Mouse (Mus musculus) midbrain, postnatal 0 days (tissue): ENCODE measurements around the gene Sirt1. TPM values are rescaled to one million over a fixed set of nuclear protein-coding genes. Genes with fewer than 3 reads are reported as not detected.
"Not testable (repeated sequence)": the region's sequence is repeated elsewhere in the genome, so short reads cannot be mapped to it uniquely, and the experiment has no call there.

Experiments
- ATAC-seq: fragments of 200-750 bp; cut with Nextera tagmentation; 2 replicates; pipeline ENCODE4 v1.8.0; 2017; ENCODE audit warnings: moderate number of reproducible peaks, mild to moderate bottlenecking, moderate TSS enrichment, moderate library complexity; ENCODE audit not compliant: low FRiP score
- DNase-seq: peaks from one replicate; pipeline ENCODE4 v3.0.0-alpha.2; 2015; ENCODE audit warnings: low spot score
- H3K27ac ChIP-seq: fragments of 300-500 bp; sonication (generic); 2 replicates; pipeline ENCODE4 v1.5.1; 2014; ENCODE audit warnings: low read depth, mild to moderate bottlenecking, low read length, mixed read lengths
- H3K27me3 ChIP-seq: fragments of 300-500 bp; sonication (generic); 2 replicates; pipeline ENCODE4 v1.6.1; 2014; ENCODE audit warnings: low read length, control low read depth, mixed read lengths; ENCODE audit not compliant: insufficient read depth
- H3K36me3 ChIP-seq: fragments of 300-500 bp; sonication (generic); 2 replicates; pipeline ENCODE4 v1.6.1; 2014; ENCODE audit warnings: low read length, control low read depth, mixed read lengths; ENCODE audit not compliant: insufficient read depth
- H3K4me1 ChIP-seq: fragments of 300-500 bp; sonication (generic); 2 replicates; pipeline ENCODE4 v1.6.1; 2014; ENCODE audit warnings: mild to moderate bottlenecking, control low read depth, antibody characterized with exemption, low read length, mixed read lengths; ENCODE audit not compliant: insufficient read depth
- H3K4me2 ChIP-seq: fragments of 300-500 bp; sonication (generic); 2 replicates; pipeline ENCODE4 v1.6.1; 2014; ENCODE audit warnings: low read depth, mild to moderate bottlenecking, low read length, mixed read lengths; ENCODE audit not compliant: poor library complexity, severe bottlenecking
- H3K4me3 ChIP-seq: fragments of 300-500 bp; sonication (generic); 2 replicates; pipeline ENCODE4 v1.5.1; 2014; ENCODE audit warnings: low read depth, mild to moderate bottlenecking, low read length, moderate library complexity
- H3K9ac ChIP-seq: fragments of 300-500 bp; sonication (generic); replicated peaks from 2 replicates; pipeline ENCODE4 v1.6.1; 2014; ENCODE audit warnings: mild to moderate bottlenecking, low read length, moderate library complexity, mixed read lengths; ENCODE audit not compliant: poor library complexity, severe bottlenecking
- H3K9me3 ChIP-seq: fragments of 300-500 bp; sonication (generic); 2 replicates; pipeline ENCODE4 v1.6.1; 2016; ENCODE audit warnings: low read length, control low read depth
- CTCF ChIP-seq: IDR thresholded peaks from 2 replicates; pipeline ENCODE4 v1.5.1; 2016; ENCODE audit warnings: antibody characterized with exemption, mild to moderate bottlenecking
- WGBS: fragments of 180-500 bp; shearing (Covaris S2); extraction: QIAGEN DNeasy Blood & Tissue Kit; methylation state at CpG from one replicate; pipeline ENCODE4 v1.1.7; 2014; 5-methylcytosine and 5-hydroxymethylcytosine counted together
- polyA plus RNA-seq: library from polyadenylated mRNA; unstranded; fragments of >200 nt; fragmentation: Nextera tagmentation; extraction: Ambion mirVana; gene quantifications from 2 replicates; pipeline ENCODE4 v1.2.1, GENCODE M21; 2015
- total RNA-seq: library from RNA; depleted of rRNA; stranded (reverse); fragments of >200 nt; gene quantifications from 2 replicates; pipeline ENCODE4 v1.2.3, GENCODE M21; 2014

Gene Sirt1
- total and polyA plus RNA-seq, 2 experiments from 2014 or later, result 3.5 to 23.3 TPM

DNA sequence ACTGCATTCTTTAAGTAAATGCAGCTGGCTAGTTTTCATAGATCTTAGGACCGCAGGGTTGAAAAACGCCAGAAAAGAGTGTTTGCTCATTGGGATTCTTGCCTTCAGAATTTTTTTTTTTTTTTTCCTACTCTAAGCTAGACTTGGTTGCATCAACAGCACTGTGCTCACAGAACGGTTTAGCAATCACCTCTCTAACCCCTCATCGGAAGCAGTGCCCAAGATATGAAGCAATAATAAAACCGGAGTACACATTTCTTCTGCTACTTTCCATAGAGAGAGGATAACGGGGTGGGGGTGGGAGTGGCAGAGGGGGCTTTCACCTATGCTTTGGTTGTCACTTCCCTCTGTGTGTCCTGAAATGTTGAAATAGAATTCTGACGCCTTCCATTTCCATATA, 34.3 kb upstream of the Sirt1 start:
- Histone ChIP-seq H3K4me1 (no peaks in the 10 kb centered on the region), H3K27ac (no peak overlapping the region), H3K36me3 (no peaks in the 10 kb centered on the region), H3K4me3 (no peak overlapping the region), H3K9ac (no peak overlapping the region), H3K9me3 (no peaks in the 10 kb centered on the region), H3K4me2 (0 out of 2 replicates have a peak overlapping the region, but pooled peaks have one; percentile 6), H3K27me3 (no peaks in the 10 kb centered on the region)
- TF ChIP-seq CTCF, result no peak
- WGBS, result 63% methylated on average over 7 of the region's 7 CpGs
- ATAC-seq (no peak), DNase-seq (no peak)

DNA sequence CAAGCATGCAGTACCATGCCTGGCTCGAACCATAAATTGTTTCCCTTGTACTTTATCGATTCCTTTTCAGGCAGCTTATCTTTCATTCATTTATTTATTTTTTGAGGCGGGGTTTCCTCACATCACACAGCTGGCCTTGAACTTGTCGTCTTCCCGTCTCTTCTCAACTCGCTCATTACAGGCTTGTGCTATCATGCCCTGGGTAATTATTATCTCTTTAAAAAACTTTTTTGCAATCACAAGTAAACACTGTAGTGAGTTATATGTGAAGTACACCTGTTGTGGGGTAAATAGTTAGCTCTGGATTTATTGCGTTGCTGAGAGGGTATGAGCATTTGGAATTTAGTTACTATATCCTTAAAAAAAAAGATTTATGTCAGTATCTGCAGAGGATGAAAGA, 33.8 kb upstream of the Sirt1 start:
- no peaks in the 10 kb centered on the region for H3K9me3 ChIP-seq
- DNase-seq (no peak), ATAC-seq (no peak)
- WGBS, result 88% methylated on average over 7 of the region's 7 CpGs
- H3K4me2 ChIP-seq, result no peak overlapping the region
- no peaks in the 10 kb centered on the region for H3K36me3 ChIP-seq
- no peak overlapping the region for H3K27ac ChIP-seq
- H3K4me3 ChIP-seq, result no peak overlapping the region
- H3K4me1 ChIP-seq, result no peaks in the 10 kb centered on the region
- H3K9ac ChIP-seq, result no peak overlapping the region
- no peaks in the 10 kb centered on the region for H3K27me3 ChIP-seq
- no peak for TF ChIP-seq CTCF

DNA sequence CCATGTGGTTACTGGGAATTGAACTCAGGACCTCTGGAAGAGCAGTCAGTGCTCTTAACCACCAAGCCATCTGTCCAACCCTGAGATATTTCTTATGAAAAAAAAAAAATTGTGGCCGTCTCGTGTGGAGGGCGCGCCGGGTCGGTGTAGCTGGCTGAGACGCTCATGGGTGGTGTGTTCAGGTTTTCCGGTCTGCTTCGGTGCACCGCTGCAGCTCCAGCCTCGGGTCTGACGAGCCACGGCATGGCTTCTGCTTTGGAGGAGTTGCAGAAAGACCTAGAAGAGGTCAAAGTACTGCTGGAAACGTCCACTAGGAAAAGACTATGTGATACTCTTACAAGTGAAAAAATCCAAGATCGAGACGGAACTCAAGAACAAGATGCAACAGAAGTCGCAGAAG, 31.3 kb upstream of the Sirt1 start:
- Histone ChIP-seq H3K27me3 (no peaks in the 10 kb centered on the region), H3K9me3 (no peaks in the 10 kb centered on the region), H3K4me2 (no peak overlapping the region), H3K36me3 (no peaks in the 10 kb centered on the region), H3K27ac (no peak overlapping the region), H3K9ac (no peak overlapping the region), H3K4me1 (no peaks in the 10 kb centered on the region), H3K4me3 (no peak overlapping the region)
- 92% methylated on average over 17 of the region's 17 CpGs for WGBS
- ATAC-seq, result no peak
- no peak for TF ChIP-seq CTCF
- DNase-seq, result no peak

DNA sequence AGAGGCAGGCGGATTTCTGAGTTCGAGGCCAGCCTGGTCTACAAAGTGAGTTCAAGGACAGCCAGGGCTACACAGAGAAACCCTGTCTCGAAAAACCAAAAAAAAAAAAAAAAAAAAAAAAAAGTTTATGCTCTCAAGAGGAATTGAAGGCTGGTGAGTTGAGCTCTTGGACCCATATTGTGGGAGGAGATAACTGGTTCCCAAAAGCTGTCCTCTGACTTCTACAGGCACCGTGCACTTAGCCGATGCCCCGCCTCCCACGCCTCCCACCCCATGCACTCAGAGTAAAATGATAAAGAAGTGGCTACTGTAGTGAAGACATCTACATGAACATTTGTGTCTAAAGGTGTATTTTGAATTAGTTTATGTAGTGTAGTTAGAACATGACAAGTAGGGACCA, 30.2 kb upstream of the Sirt1 start:
- DNase-seq, H3K4me1 ChIP-seq, H3K4me3 ChIP-seq, H3K9me3 ChIP-seq, H3K36me3 ChIP-seq, H3K27me3 ChIP-seq, H3K27ac ChIP-seq, ATAC-seq, H3K4me2 ChIP-seq, H3K9ac ChIP-seq: not testable (repeated sequence)
- 95% methylated on average over 4 of the region's 7 CpGs for WGBS

DNA sequence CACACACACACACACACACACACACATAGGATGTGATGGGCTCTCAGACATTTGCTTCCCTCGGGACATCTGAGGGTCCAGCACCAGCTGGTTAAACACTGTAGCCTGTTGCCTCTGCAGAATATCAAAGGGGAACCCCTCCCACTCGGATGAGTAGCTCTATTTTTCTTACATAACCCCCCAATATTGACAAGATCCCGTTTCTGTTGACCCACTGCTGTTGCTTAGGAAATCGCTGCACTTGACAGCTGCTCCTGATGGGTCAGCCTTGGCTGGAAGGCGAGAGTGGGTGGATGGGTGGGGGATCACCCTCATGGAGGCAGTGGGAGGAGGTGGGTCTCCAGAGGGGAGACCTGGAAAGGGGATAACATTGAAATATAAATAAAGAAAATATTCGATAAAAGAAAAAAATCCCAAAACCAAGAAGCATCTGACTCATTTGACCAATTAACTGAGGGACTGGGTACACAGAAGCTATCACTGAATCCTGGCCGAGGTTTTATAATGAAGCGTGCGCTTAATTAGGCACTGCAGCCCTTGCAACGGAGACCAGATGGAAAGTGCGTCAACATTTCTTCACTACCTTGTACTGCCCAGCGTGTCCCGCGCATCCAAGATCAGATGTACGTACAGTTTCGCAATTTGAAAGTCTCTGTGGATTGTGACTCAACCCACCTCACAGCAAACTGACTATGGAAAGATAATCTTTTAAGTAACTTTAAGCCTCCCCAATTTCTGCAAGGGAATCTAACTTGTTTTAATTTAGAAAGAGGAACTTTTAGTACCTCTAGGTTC, 28.9 kb upstream of the Sirt1 start:
- DNase-seq (no peak), ATAC-seq (no peak)
- no peak for TF ChIP-seq CTCF

DNA sequence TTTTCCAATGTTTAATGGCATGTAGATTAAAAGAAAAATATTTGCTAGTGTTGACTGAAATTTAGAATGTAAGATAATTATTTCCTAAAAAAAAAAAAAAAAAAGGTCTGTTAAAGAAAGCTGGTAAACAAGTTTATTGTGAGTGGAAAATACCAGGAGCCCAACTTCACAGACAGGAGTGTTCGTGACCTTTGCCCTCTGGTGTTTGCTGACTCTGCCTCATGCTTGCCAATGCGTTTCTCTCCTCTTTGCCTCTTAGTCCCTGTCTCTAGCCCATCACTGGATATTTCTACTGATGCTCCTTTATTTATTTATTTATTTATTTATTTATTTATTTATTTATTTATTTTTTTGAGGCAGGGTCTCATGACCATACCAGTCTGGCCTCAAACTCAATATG, 22.1 kb upstream of the Sirt1 start:
- Histone ChIP-seq H3K27ac (no peak overlapping the region), H3K36me3 (no peaks in the 10 kb centered on the region), H3K4me2 (no peak overlapping the region), H3K9me3 (no peaks in the 10 kb centered on the region), H3K27me3 (no peaks in the 10 kb centered on the region), H3K9ac (no peak overlapping the region), H3K4me1 (no peaks in the 10 kb centered on the region), H3K4me3 (no peak overlapping the region)
- no peak for DNase-seq
- no peak for ATAC-seq
- WGBS, result 88% methylated on average over 2 of the region's 2 CpGs
- TF ChIP-seq CTCF, result no peak

More for the DNA sequence above, 28.9 kb upstream of the Sirt1 start:
- Histone ChIP-seq H3K27ac (no peak overlapping the region), H3K27me3 (no peaks in the 10 kb centered on the region), H3K4me1 (no peaks in the 10 kb centered on the region), H3K9ac (no peak overlapping the region), H3K4me3 (no peak overlapping the region), H3K9me3 (no peaks in the 10 kb centered on the region), H3K4me2 (no peak overlapping the region), H3K36me3 (no peaks in the 10 kb centered on the region)
- WGBS, result 73% methylated on average over 16 of the region's 16 CpGs
